Mouse (Mus musculus) heart, adult 2 months (tissue): ENCODE measurements around the gene Coq2. TPM values are rescaled to one million over a fixed set of nuclear protein-coding genes. Genes with fewer than 3 reads are reported as not detected.

ENCODE experiments used
- DNase-seq, 2 experiments: peaks; one replicate each; pipeline ENCODE4 v3.0.0; 2021
- H3K27ac ChIP-seq: fragments of 200-600 bp; 2 replicates; pipeline ENCODE4 v1.8.1; 2022
- H3K27me3 ChIP-seq: fragments of 200-500 bp; 2 replicates; pipeline ENCODE4 v1.6.1; 2012; ENCODE audit warnings: mild to moderate bottlenecking, low read length, inconsistent platforms, mixed read lengths; ENCODE audit not compliant: control insufficient read depth, insufficient read depth
- H3K36me3 ChIP-seq: fragments of 200-500 bp; 2 replicates; pipeline ENCODE4 v1.6.1; 2012; ENCODE audit warnings: low read length, inconsistent platforms; ENCODE audit not compliant: control insufficient read depth, insufficient read depth
- H3K4me1 ChIP-seq: fragments of 200-500 bp; 2 replicates; pipeline ENCODE4 v1.6.1; 2011; ENCODE audit warnings: low read length; ENCODE audit not compliant: control insufficient read depth, insufficient read depth
- H3K4me3 ChIP-seq: fragments of 200-600 bp; 2 replicates; pipeline ENCODE4 v1.8.1; 2022
- H3K79me2 ChIP-seq: fragments of 200-500 bp; replicated peaks from 2 replicates; pipeline ENCODE4 v1.6.1; 2012; ENCODE audit warnings: mild to moderate bottlenecking, inconsistent platforms, low read length, moderate library complexity, mixed read lengths; ENCODE audit not compliant: control insufficient read depth, insufficient read depth
- H3K9ac ChIP-seq: fragments of 200-500 bp; 2 replicates; pipeline ENCODE4 v1.6.1; 2012; ENCODE audit warnings: low read depth, mild to moderate bottlenecking, control low read depth, inconsistent platforms, low read length, mixed read lengths
- CTCF ChIP-seq: fragments of 200-600 bp; IDR thresholded peaks from 2 replicates; pipeline ENCODE4 v1.8.1; 2022; ENCODE audit warnings: antibody characterized with exemption, mild to moderate bottlenecking, moderate library complexity
- EP300 ChIP-seq: fragments of 200-500 bp; IDR thresholded peaks from 2 replicates; pipeline ENCODE4 v1.6.1; 2011; ENCODE audit warnings: low read depth, low read length, control low read depth; ENCODE audit not compliant: insufficient read depth
- POLR2A ChIP-seq: fragments of 200-500 bp; IDR thresholded peaks from 2 replicates; pipeline ENCODE4 v1.6.1; 2011; ENCODE audit warnings: mild to moderate bottlenecking, low read depth, low read length, control low read depth; ENCODE audit not compliant: insufficient read depth
- WGBS: fragments of 180-500 bp; shearing (Covaris S2); methylation state at CpG from one replicate; pipeline ENCODE4 v1.1.7; 2018; 5-methylcytosine and 5-hydroxymethylcytosine counted together
- intact Hi-C: fragments of 180-260 bp; cut with DNase I; formaldehyde crosslinking; loops from one replicate; pipeline ENCODE4 v1.15.1; 2025
- polyA plus RNA-seq: library from polyadenylated mRNA; depleted of rRNA; stranded (reverse); fragments of >200 nt; gene quantifications from 2 replicates; pipeline ENCODE4 v1.2.3, GENCODE M21; 2012
- total RNA-seq, 2 experiments: library from RNA; stranded (reverse); gene quantifications; 2 replicates each; pipeline ENCODE4 v1.2.3; 2021

Coq2 gene
- total and polyA plus RNA-seq, 3 experiments, result 95.9 to 109 (median 106) TPM

GRCm38 (mm10) chr5:100697398-100697797 lies 22.5 kb upstream of the Coq2 start:
- no peak overlapping the region for H3K27ac ChIP-seq
- no peaks in the 10 kb centered on the region for H3K27me3 ChIP-seq
- H3K4me1 ChIP-seq, result no peaks in the 10 kb centered on the region
- TF ChIP-seq CTCF (no peak), EP300 (no peak), POLR2A (no peak)
- 65% methylated on average over 2 of the region's 2 CpGs for WGBS
- no peak overlapping the region for H3K4me3 ChIP-seq
- intact Hi-C loops, result no loop called here
- DNase-seq, result no peak
- H3K9ac ChIP-seq, result no peak overlapping the region
- H3K79me2 ChIP-seq, result no peaks in the 10 kb centered on the region
- H3K36me3 ChIP-seq, result no peaks in the 10 kb centered on the region

GRCm38 (mm10) chr5:100685631-100686030 lies 10.7 kb upstream of the Coq2 start:
- Histone ChIP-seq H3K9ac (no peak overlapping the region), H3K36me3 (no peaks in the 10 kb centered on the region), H3K79me2 (no peaks in the 10 kb centered on the region), H3K4me1 (no peaks in the 10 kb centered on the region), H3K27ac (no peak overlapping the region), H3K4me3 (no peak overlapping the region), H3K27me3 (no peaks in the 10 kb centered on the region)
- TF ChIP-seq EP300 (no peak), POLR2A (no peak), CTCF (no peak)
- intact Hi-C loops, result no loop called here
- DNase-seq, result no peak
- WGBS, result 65% methylated on average over 4 of the region's 4 CpGs

GRCm38 (mm10) chr5:100680542-100680933 lies 5.6 kb upstream of the Coq2 start:
- Histone ChIP-seq H3K27me3 (no peaks in the 10 kb centered on the region), H3K36me3 (no peaks in the 10 kb centered on the region), H3K9ac (no peak overlapping the region), H3K4me3 (no peak overlapping the region), H3K79me2 (no peaks in the 10 kb centered on the region), H3K4me1 (no peaks in the 10 kb centered on the region), H3K27ac (no peak overlapping the region)
- WGBS, result 74% methylated on average over 6 of the region's 6 CpGs
- intact Hi-C loops, result no loop called here
- no peak for DNase-seq
- TF ChIP-seq POLR2A (no peak), EP300 (no peak), CTCF (no peak)

GRCm38 (mm10) chr5:100679911-100680541 lies 5.1 kb upstream of the Coq2 start:
- no peak for TF ChIP-seq EP300
- Histone ChIP-seq H3K36me3 (no peaks in the 10 kb centered on the region), H3K4me1 (no peaks in the 10 kb centered on the region), H3K4me3 (no peak overlapping the region), H3K27ac (no peak overlapping the region), H3K9ac (no peak overlapping the region), H3K27me3 (no peaks in the 10 kb centered on the region), H3K79me2 (no peaks in the 10 kb centered on the region)
- peak in 1 of 2 experiments; percentile 7 for DNase-seq
- WGBS, result 64% methylated on average over 18 of the region's 18 CpGs
- intact Hi-C loops, result loop anchor here (10.0 kb wide), 1 partner anchor 255 kb away; no protein-coding TSS in a partner anchor

- no peaks in the 10 kb centered on the region for H3K27me3 ChIP-seq
- no peaks in the 10 kb centered on the region for H3K36me3 ChIP-seq
- peak; percentile 48 for TF ChIP-seq POLR2A
- no peak for TF ChIP-seq CTCF
- H3K9ac ChIP-seq, result peak overlapping the region; percentile 97
- H3K27ac ChIP-seq, result peak overlapping the region; percentile 77
- peak overlapping the region; percentile 80 for H3K4me3 ChIP-seq
- H3K4me1 ChIP-seq, result no peaks in the 10 kb centered on the region; the same call in 1 of the 2 replicates
- H3K79me2 ChIP-seq, result peaks cover 1% of the 10 kb centered on the region; the same call in 1 of the 2 replicates
- DNase-seq, result peak; percentile 91 to 95
- intact Hi-C loops, result loop anchor here (2.0 to 10.0 kb wide), 4 partner anchors 123 to 249 kb away; partner anchors contain the start of genes Helq and Mrps18c
- under 1% methylated on average over 68 of the region's 71 CpGs for WGBS
Measured at GRCm38 (mm10) chr5:100673745-100674486, 1.0 kb downstream of the Coq2 start.

GRCm38 (mm10) chr5:100672403-100672802 lies 2.5 kb downstream of the Coq2 start:
- Histone ChIP-seq H3K27ac (no peak overlapping the region), H3K9ac (no peak overlapping the region), H3K27me3 (no peaks in the 10 kb centered on the region), H3K4me3 (no peak overlapping the region), H3K36me3 (no peaks in the 10 kb centered on the region), H3K4me1 (no peaks in the 10 kb centered on the region; the same call in 1 of the 2 replicates), H3K79me2 (peaks cover 1% of the 10 kb centered on the region; the same call in 1 of the 2 replicates)
- intact Hi-C loops, result loop anchor here (5.0 to 10.0 kb wide), 3 partner anchors 125 to 248 kb away; partner anchors contain the start of genes Helq and Mrps18c
- no peak for DNase-seq
- 90% methylated on average over 4 of the region's 4 CpGs for WGBS
- TF ChIP-seq CTCF (no peak), POLR2A (no peak)
